Mouse (Mus musculus) fibroblast of lung, adult 2 months (primary cell): ENCODE results near the gene Negr1.

Experiments used
- DNase-seq: peaks from one replicate; pipeline ENCODE4 v3.0.0-alpha.2; 2011; ENCODE audit warnings: low read depth

Gene Negr1

GRCm38 (mm10) chr3:156796061-156796691, 234.6 kb downstream of the Negr1 start:
- DNase-seq: no peak

- DNase-seq: no peak
Observed at GRCm38 (mm10) chr3:156799228-156799627, 237.6 kb downstream of the Negr1 start.

GRCm38 (mm10) chr3:156809836-156810235, 248.2 kb downstream of the Negr1 start:
- DNase-seq: no peak

GRCm38 (mm10) chr3:156816938-156817337, 255.3 kb downstream of the Negr1 start:
- no peak for DNase-seq

GRCm38 (mm10) chr3:156817452-156817851, 255.9 kb downstream of the Negr1 start:
- no peak for DNase-seq

- DNase-seq: no peak
Observed at GRCm38 (mm10) chr3:156823039-156823438, 261.4 kb downstream of the Negr1 start.

- DNase-seq: no peak
Observed at GRCm38 (mm10) chr3:156833920-156834319, 272.3 kb downstream of the Negr1 start.

- no peak for DNase-seq
Observed at GRCm38 (mm10) chr3:156838550-156838949, 277.0 kb downstream of the Negr1 start.

- DNase-seq: no peak
Observed at GRCm38 (mm10) chr3:156848385-156848784, 286.8 kb downstream of the Negr1 start.

- no peak for DNase-seq
Observed at GRCm38 (mm10) chr3:156851921-156852320, 290.3 kb downstream of the Negr1 start.

GRCm38 (mm10) chr3:156870239-156870921, 308.8 kb downstream of the Negr1 start:
- no peak for DNase-seq

GRCm38 (mm10) chr3:156870922-156871257, 309.3 kb downstream of the Negr1 start:
- DNase-seq: no peak

- no peak for DNase-seq
Observed at GRCm38 (mm10) chr3:156871641-156872196, 310.1 kb downstream of the Negr1 start.

- DNase-seq: no peak
Observed at GRCm38 (mm10) chr3:156876551-156876950, 315.0 kb downstream of the Negr1 start.

- DNase-seq: no peak
Observed at GRCm38 (mm10) chr3:156882129-156882528, 320.5 kb downstream of the Negr1 start.

- no peak for DNase-seq
Observed at GRCm38 (mm10) chr3:156883873-156884272, 322.3 kb downstream of the Negr1 start.

- no peak for DNase-seq
Observed at GRCm38 (mm10) chr3:156885689-156886088, 324.1 kb downstream of the Negr1 start.

- no peak for DNase-seq
Observed at GRCm38 (mm10) chr3:156886915-156887314, 325.3 kb downstream of the Negr1 start.

- no peak for DNase-seq
Observed at GRCm38 (mm10) chr3:156890986-156891385, 329.4 kb downstream of the Negr1 start.

- DNase-seq: no peak
Observed at GRCm38 (mm10) chr3:156895322-156895721, 333.7 kb downstream of the Negr1 start.

GRCm38 (mm10) chr3:156896106-156896505, 334.5 kb downstream of the Negr1 start:
- DNase-seq: no peak

- DNase-seq: no peak
Observed at GRCm38 (mm10) chr3:156896552-156896951, 335.0 kb downstream of the Negr1 start.

- no peak for DNase-seq
Observed at GRCm38 (mm10) chr3:156901140-156901539, 339.5 kb downstream of the Negr1 start.
